Mouse (Mus musculus) bone marrow, adult 2 months (tissue): Measurements from ENCODE around the gene Tsc2.

Source experiments
- CTCF ChIP-seq: fragments of 200-500 bp; IDR thresholded peaks from 2 replicates; pipeline ENCODE4 v1.5.1; 2011; ENCODE audit warnings: low read length, control low read depth; ENCODE audit not compliant: control insufficient read depth, insufficient read depth
- POLR2A ChIP-seq: fragments of 200-500 bp; IDR thresholded peaks from 2 replicates; pipeline ENCODE4 v1.6.1; 2011; ENCODE audit warnings: low read depth, mild to moderate bottlenecking, control low read depth, low read length, borderline replicate concordance; ENCODE audit not compliant: control insufficient read depth

GRCm38 (mm10) chr17:24644875-24645721 is 12.7 kb upstream of the Tsc2 start:
- TF ChIP-seq CTCF (no peak), POLR2A (no peak)
